Mouse (Mus musculus) gastrocnemius, postnatal 14 days (tissue): ENCODE results near the gene Pitpnb. TPM values are rescaled to one million over a fixed set of nuclear protein-coding genes. Genes with fewer than 3 reads are reported as not detected.

Source experiments
- DNase-seq: peaks from one replicate; pipeline ENCODE4 v3.0.0; 2021; ENCODE audit warnings: mixed read lengths
- intact Hi-C: fragments of 180-260 bp; cut with DNase I; formaldehyde crosslinking; loops from one replicate; pipeline ENCODE4 v1.15.1; 2025; ENCODE audit warnings: low total_unique reads
- total RNA-seq, 2 experiments: library from RNA; stranded (reverse); gene quantifications; 2 replicates each; pipeline ENCODE4 v1.2.3; 2021

Gene Pitpnb
- total RNA-seq, 2 experiments from 2014 or later = 23.4 to 26.2 TPM

DNA sequence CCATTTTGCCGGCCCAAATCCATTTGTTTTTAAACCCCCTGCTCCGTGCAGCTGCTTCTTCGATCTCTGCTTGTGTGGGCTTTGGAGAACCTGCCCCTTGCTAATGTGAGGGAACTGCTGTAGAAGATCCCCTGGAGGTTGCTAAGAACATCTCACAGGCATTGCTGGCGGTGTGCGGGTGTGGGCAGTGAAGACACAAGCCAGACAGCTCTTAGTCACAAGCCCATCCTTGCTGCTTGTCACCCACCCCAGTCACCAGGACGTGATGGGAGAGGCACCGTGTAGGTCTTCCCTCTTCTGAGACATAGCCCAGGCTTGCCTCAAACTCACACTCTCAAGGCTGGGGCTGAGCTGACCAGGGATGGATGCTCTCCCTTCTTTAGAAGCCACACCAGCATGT, 106.6 kb downstream of the Pitpnb start:
- intact Hi-C loops = no loop called here
- no peak for DNase-seq

Other genes starting within 250 kb of the Pitpnb start
- gene Mn1, start 86.6 kb downstream of the Pitpnb start, total RNA-seq = 10 to 100 TPM; 33.8 to 58.1 TPM